Mouse (Mus musculus): Measurements from ENCODE around the gene Rbm8a.

DNA sequence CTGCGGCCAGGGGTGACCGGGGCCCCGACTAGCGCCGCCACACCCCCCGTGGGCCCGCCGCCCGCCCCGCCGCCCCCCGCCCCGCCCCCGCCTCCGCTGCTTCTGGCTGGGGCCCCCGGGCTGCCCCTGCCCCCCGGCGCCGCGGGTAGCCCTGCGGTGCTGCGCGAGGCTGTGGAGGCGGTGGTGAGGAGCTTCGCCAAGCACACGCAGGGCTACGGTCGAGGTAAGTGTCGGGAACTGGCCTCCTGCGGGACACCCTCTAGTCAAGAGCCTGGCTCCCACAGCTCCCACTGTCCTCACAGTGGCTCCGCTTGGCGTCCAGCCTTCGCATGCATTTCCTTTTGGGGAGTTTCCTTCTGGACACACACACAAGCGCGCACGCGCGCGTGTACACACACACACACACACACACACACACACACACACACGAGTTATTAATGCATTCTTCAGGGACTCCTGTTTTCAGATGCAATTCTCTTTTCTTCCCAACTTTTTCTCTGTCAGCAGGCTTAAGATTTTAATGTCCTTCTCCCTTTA lies 28.4 kb upstream of the Rbm8a start:
- TF ChIP-seq CTCF (IDR thresholded peaks at IDR 0.05; ENCODE audit: extremely low read depth, insufficient read length, insufficient replicate concordance, low read depth, low read length) (no peak), POLR2A (IDR thresholded peaks at IDR 0.05; ENCODE audit: low read depth, low read length) (peak; percentile 24; the same call in 1 of the 2 replicates)

Data from small intestine, adult 2 months (tissue).